Mouse (Mus musculus) cortical plate, adult 2 months (tissue): ENCODE measurements around the gene Olfr809.

Experiments used
- CTCF ChIP-seq: fragments of 200-500 bp; IDR thresholded peaks from 2 replicates; pipeline ENCODE4 v1.5.1; 2011; ENCODE audit warnings: mild to moderate bottlenecking, control low read depth, low read length; ENCODE audit not compliant: insufficient read depth; ENCODE audit errors: extremely low read depth
- POLR2A ChIP-seq: fragments of 200-500 bp; IDR thresholded peaks from 2 replicates; pipeline ENCODE4 v1.6.1; 2011; ENCODE audit warnings: mild to moderate bottlenecking, low read length, control low read depth; ENCODE audit not compliant: insufficient read depth; ENCODE audit errors: extremely low read depth

- TF ChIP-seq CTCF (no peak), POLR2A (no peak)
Observed at GRCm38 (mm10) chr10:129765182-129765581, 9.3 kb upstream of the Olfr809 start, which contains the start of gene Olfr808.
